Mouse (Mus musculus): ENCODE results near the gene Gm2a.
A peak's percentile ranks its signal among the peaks of the same experiment; 100 is the strongest.
"Not testable (repeated sequence)": the region's sequence is repeated elsewhere in the genome, so short reads cannot be mapped to it uniquely, and the experiment has no call there.

Gene Gm2a

DNA sequence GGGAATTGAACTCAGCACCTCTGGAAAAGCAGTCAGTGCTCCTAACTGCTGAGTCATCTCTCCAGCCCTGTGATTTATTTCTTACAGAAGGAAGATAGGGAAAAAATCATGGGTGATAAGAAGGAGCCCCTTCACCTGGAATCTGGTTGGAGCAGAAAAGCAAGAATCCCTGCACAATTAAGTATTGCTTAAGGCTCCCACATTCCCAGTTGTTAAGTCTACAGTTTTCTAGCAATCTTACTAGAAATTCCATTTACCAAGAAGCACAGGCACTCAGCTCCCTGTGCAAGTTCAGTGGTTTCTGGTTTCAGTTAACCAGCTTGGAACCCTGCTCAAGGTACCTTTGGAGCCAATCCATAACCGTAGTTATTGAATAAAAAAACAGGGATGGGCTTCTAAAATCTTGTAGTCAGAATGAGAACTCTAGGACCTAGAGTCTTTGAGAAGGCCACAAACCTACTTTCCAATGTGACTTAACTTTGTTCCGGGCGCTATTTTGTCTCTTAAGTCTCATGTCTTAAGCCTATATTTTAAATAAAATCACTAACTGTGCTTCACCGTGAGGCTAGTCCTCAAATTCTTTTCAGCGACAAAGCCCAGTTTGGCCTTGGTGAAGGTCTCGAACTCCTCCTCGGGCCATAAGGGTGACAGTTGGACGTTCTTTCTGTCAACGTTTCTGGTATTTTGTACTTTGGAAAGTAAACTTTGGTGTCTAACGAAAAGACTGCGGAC lies 1.0 kb upstream of the Gm2a start:
- no peak for DNase-seq (ENCODE audit: low spot score)

DNA sequence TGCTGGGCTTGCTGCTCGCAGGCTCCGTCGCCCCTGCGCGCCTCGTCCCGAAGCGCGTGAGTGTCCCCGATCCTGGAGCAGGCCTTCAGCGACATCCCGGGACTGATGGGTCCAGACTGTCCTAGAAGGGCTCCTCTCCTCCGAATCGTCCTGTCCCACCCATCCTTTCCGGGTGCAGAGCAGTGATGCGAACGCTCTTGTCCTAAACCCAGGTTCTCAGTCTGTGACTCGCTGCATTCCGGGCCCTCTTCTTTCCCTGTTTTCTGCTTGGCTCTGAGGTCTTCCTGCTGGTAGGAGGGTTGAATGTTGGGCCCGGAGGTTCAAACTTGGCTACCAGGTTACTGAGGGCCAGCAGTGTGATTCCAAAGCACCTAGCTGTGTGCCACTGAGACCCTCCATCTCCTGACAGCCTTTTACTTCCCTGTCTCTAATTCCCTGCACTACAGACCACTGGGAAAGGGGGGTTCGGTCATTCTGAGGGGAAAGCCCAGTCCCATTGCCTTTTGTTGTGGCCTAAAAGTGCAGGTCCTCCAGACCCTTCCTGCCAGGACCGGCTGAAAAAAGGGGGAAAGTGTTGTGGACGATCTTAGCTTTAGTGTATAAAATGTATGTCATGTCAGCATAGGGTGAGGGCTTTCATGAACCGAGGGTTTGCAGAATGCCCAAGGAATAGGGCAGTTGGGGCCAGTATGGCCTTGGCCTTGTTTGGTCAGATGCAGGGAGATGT lies 437 bp downstream of the Gm2a start:
- DNase-seq (ENCODE audit: low spot score): no peak

DNA sequence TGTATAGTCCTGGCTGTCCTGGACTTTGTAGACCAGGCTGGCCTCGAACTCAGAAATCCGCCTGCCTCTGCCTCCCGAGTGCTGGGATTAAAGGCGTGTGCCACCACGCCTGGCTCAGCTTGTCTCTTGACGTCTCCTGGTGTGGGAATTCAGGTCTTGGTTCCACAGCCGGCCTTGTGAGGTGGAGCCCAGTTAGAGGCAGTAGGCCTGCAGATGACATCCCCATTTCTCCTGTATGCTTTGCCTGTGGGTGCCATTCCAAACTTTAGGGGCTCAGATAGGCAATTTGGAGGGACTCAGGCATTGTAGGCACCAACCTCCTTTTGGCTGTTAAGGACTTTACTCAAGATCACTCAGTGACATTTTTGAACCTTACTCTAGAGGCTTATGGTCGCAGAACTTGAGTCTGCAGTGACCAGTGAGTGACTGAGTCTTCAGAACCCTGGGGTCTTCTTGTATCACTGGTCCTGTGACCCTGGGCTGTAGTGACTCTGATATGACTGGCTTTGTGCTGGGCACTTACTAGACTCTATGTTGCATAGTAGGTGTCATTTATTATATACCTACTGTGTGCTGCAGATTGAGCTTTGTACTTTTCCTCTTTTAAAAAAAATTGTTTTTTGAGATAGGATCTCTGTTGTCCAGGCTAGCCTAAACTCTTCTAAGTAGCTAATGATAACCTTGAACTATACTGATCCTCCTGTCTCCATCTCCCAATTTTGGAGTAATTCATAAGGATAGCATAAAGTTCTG lies 1.3 kb downstream of the Gm2a start:
- no peak for DNase-seq (ENCODE audit: low spot score)

DNA sequence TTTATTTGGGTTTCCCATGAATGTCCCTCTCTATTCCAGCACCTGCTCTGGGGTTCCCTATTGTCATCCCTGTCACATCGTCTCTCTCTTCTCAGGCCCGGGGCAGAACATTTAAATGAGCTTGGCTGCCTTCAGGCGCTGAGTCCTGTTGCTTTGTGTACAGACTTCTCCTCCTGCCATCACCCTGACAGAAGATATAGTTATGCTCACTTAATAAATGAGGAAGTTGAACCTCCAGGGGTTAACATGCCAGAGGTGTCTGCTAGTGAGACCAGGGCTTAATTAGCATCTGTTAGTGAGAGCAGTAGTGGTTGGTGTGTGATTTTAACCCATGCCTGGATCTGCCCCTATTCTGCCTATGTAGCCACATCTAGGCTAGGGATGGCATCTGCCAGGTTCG lies 2.0 kb downstream of the Gm2a start:
- DNase-seq (ENCODE audit: low spot score): no peak

DNA sequence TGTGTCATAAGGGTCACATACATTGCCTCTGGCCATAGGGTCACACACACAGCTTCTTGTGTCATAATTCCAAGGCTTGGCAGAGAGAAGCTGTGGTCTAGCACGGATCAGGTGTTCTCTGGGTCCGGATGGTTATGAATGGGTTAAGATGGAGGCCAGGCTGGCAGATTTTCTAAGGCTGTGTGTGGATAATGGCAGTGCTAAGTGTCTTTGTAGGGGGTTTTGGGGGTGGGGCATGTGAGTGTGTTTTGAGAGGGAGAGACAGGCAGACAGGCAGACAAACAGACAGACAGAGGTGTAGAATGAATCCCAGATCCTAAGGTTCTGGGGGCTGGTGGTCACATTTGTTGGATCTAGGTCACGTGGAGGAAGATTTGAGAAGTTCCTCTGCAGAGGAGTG lies 4.1 kb downstream of the Gm2a start:
- DNase-seq (ENCODE audit: low spot score): no peak

DNA sequence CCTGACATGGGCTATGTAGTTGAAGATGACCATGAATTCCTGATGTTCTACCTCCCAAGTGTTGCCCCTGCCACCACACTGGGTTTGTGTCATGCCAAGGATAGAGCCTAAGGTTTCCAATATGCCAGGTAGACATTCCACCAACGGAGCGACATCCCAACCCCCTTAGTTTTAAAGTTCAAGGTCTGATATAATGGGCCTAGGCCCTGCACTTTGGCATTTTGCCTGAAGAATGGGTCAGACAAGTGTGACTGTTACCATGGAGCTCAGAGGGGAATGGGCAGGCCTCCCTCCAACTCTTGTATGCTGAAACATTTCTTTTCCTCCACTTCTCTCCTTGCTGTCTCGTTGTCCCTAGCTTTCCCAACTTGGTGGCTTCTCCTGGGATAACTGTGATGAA lies 5.3 kb downstream of the Gm2a start:
- DNase-seq (ENCODE audit: low spot score): no peak

DNA sequence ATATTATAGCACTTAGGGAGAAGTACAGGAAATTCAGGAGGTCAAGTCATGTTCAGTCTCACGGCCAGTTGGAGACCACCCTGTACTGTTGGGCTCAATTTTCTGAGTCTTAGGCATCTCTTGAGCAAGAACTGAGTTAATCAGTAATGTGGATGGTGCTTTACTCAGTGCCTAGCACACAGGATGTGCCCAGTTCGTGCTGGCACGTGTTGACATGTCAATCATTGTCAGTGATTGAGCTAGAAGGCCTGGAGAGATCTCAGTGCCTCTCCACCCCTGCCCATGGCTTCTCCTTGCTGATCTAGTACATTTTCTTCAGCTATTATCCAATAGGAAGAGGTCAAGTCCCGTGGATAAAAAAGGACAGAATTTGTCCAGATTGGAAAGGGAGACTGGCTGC lies 7.5 kb downstream of the Gm2a start:
- DNase-seq (ENCODE audit: low spot score): no peak

DNA sequence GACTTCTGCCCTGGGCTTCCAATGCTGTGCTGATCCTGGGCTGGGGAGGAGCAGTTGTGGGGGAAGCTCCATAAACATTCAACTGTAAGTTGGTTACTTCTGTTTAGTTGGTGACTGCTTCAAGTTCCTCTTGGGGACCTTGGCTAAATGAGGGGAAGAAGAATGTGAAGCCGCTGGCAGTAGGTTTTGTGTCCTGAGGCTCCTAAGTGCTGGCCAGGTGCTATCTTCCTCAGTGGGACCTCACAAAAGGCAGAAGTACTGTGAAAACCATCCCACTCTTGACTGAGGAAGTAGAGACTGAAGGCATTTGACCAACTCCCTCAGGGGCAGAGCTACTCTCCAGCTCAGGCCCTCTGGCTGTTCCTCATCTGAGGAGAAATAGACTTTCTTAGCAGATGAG lies 8.7 kb downstream of the Gm2a start:
- DNase-seq (ENCODE audit: low spot score): no peak

DNA sequence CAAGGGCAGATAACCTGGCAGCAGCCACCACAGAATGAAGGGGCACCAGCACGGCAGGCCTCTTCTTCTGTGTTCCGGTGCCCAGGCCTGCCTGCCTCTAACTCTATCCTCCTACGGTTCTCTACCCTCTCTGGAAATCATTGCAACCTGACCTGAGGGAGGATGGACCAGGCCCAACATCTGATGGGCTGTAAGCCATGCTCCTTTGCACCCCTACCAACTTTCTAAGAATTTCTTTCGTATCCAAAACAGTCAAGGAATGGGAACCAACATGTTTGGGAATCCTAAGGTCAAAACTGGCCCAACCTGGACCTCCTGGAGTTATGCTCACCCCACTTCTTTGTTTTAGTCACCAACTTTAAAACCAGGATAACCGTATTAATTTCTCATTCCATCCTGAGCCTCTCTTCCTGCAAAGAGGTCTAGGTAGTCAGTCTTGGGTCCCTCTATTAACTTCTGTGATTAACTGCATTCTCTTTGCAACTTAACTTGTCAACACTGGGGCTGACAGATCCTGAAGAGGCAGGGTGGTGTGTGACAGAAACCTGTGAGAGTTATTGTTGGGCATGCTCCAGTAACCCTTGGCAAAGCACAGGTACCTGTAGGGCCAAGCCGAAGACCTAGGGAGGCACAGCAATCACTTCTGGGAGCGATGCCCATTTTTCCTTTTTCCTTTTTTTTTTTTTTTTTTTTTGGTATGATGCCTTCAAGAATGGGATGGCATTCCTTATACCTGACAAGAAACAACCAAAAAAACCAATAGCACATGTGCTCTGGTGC lies 11.8 kb downstream of the Gm2a start:
- DNase-seq (ENCODE audit: low spot score): no peak

DNA sequence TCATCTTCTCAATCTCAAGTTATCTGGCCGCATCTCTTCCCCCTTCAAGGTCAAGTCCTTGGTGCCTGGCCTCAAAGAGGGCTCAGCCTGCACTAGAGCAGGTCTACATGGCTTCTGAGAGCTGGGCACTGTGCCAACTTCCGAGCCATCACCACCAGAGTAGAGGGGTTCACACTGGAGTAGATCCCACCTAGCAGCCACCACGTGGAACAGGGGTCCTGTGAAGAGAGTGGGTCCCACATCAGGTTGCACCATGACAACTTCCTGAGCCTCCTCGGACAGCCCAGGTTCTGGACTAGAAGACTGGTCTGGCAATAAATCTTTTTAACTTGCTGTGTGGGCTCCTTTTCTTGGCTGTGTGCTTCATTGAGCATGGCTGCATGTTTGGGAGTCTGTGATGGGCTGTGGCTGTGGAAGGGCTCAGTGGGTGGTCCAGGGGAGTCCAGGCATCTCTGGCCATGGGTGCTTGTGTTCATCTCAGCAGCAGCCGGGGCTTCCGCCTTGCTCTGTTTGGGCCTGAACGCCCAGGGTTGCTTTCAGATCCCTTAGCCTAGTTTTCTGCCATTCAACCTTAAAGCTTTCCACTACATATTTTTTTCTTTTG lies 12.8 kb downstream of the Gm2a start:
- DNase-seq (ENCODE audit: low spot score): no peak

DNA sequence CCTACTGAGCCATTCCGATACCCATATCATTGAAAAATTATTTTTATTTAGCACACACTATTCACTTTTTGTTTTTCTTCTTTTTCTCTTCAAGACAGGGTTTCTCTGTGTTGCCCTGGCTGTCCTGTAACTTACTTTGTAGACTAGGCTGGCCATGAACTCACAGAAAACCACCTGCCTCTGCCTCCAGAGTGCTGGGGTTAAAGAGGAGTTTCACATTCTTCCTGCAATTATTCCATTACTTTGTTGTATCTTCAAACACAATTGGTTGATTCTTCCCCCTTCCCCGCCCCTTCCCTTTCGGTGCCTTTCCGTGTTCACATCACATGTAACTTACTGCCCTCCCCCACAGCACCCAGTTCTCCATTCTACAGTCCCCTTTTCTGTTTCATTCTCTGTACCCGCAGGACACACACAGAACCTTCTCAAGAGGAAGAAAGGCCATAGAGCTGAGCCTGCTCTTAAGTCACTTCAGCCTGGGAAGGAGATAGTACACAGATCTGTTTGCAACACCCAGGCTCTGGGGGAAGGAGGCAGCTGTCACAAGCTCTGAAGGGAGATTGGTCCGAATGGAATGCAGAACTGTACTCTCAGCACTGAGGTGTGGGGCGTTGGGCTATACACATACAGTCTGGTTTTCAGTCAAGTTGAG lies 15.4 kb downstream of the Gm2a start:
- DNase-seq (ENCODE audit: low spot score): no peak

DNA sequence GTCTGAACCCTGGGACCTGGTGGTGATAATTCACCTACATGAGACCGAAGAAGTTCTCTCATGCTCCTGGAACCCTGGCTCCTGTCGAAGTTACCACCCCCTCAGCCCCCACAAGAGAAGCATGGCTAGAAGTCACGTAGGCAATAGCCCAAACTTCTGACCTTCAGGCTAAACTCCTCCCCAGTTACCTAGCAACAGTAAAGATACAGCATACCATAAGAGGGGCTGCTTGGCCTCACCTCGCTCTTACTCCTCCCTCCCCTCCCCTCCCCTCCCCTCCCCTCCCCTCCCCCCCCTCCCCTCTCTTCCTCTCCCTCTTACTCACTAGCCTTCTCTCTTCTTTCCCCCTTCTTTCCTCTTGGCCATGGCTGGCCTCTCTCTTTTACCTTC lies 15.9 kb downstream of the Gm2a start:
- DNase-seq (ENCODE audit: low spot score): not testable (repeated sequence)

DNA sequence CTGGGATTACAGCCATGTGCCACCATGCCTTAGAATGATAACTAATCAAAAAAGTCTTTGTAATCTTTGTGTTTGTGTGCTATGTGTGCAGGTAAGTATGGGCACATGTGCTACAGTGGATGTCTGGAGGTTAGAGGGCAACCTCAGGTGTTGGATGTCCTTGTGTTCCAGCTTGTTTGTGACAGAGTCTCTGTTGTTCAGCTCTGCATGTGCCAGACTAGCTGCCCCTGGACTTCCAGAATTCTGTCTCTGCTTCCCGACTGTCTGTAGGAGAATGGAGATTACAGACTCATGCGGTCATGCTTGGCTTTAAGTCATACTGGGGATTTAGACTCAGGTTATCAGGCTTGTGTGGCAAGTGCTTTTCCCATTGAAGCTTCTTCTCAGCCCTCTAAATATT lies 16.4 kb downstream of the Gm2a start:
- DNase-seq (ENCODE audit: low spot score): no peak

DNA sequence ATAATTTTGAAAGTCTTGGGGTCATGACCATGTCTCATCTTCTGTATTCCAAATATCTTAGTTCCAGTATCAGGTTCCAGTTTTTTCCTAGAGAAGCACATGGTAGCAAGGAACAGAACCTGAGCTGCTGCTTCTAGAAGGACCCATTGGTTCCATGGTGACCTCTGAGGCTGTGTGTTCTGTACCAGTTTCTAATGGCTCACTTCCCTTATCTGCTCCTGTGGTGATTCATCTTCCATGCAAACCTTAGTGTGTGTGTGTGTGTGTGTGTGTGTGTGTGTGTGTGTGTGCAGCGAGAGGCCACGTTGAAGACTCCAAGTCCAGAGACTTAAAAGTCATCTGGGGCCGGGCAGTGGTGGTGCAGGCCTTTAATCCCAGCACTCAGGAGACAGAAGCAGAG lies 18.1 kb downstream of the Gm2a start:
- no peak for DNase-seq (ENCODE audit: low spot score)

DNA sequence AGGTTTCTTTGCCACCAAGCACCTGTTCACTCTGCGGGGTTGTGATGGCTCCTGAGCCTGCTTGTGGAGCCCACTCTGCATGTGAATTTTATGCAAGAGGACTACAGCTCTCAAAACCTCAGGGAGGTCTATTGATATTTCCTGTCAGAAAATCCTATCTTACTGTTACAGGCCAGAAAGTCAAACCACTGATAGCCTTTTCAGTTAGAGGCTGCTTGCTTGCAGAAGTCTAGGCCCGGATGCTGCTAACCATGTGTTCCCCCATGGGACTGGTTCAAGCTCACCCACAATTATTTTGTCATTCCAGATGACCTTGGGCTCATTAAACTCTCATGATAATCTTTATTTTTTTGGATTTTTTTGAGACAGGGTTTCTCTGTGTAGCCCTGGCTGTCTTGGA lies 19.1 kb downstream of the Gm2a start:
- DNase-seq (ENCODE audit: low spot score): no peak

DNA sequence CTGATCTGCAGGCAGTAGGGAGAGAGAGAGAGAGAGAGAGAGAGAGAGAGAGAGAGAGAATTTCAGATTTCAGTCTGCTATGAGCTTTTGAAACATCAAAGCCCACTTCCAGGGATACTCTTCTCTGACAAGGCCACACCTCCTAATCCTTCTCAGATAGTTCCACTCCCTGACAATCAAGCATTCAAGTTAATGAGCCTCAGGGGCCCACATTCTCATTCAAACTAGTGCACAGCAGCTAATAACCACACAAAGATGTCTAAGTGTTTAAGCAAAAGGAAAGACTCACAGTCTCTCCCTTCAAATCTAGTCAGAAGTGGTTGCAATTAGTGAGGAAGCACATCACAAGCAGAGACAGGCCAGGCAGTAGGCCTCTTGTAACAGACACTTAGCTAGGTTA lies 22.4 kb downstream of the Gm2a start:
- no peak for DNase-seq (ENCODE audit: low spot score)

DNA sequence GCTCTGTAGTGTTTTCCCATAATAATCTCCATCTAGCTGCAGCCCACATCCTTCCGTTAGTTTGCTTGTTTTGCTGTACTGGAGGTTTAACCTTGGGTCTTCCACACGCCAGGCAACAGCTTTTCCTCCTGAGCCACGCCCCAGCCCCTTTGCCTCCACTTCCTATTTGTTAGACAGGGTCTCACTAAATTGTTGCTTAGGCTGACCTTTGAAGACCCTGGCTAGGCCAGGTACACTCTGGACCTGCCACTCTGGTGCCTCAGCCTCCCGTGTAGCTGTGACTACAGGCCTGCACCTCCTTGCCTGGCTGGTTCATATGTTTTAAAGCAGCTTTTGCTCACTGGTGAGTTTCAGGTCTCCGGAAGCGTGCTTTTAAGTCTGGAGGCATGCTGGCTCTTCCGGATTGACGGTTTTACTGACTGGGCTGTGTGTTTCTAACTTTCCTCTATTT lies 22.9 kb downstream of the Gm2a start:
- DNase-seq (ENCODE audit: low spot score): no peak

DNA sequence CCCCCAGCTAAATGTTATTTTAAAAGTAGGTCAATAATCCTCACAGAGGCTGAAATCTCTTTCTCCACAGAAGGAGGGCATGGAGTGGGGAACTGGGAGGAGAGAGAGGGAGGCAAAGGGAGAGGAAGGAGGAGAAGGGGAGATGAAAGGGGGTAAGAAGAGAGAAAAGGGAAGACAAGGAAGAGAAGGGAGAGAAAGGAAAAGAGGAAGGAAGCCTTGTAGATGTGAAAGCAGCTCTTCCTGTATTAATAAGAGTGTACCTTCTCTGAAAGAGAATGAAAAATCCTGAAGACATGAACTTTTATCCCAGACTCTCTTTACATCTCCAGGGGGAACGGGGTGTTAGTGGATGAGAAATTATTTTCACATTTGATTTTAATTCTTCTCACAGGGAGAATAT lies 23.5 kb downstream of the Gm2a start:
- DNase-seq (ENCODE audit: low spot score): no peak

DNA sequence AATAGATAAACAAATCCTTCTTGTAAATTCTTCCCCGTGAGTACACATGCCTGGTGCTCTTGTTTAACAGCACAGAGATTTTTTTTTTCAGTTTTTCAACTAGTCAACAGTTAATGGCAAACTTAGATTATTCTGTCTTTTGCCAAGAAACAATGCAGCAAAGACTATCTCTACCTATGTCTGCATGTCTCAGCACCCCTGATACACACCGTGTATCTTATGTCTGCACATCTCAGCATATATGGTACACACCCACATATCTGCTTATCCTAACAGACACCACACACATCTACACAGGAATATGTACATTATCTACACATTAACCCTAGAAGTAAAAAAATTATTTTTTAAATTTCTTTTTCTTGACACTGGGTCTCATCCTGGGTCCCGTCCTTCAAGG lies 28.7 kb downstream of the Gm2a start:
- no peak for DNase-seq (ENCODE audit: low spot score)

DNA sequence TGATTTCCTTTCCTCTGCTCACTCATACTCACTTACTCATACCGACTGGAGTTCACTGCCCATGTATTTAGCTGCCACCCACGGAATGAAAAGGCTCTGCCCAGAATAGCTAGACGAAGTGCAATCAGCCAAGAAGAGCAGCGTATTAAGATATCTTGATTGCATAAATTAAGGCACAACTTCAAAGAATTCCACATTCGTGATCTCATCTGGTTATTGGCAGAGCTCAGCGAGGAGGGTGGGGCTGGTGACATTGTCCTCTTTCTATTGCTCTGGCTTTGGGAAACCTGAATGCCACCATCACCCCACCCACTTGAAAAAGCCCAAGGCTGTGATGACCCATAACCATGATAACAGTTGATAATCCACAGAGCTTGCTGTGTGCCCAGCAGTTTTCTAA lies 30.0 kb downstream of the Gm2a start:
- DNase-seq (ENCODE audit: low spot score): peak; percentile 6

DNA sequence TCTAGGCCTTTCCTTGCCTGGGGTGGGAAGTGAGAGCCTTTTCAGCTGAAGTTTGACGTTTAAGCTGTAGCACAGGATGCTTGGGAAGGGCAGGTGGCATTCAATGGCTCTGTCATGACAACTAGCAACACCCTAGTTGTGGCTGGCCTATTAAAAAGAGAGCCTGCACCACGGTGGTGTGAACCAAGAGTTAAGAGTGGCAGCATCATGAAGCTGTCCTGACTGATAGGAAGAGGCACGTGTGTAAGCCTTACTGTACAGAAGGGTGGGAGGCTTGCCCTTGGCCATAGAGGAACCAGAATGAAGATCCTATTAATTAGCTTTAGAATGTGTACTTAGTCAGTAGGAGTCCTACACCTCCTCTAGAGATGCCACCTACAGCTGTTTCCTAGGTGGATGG lies 30.5 kb downstream of the Gm2a start:
- no peak for DNase-seq (ENCODE audit: low spot score)
